In the genomic region with DNA sequence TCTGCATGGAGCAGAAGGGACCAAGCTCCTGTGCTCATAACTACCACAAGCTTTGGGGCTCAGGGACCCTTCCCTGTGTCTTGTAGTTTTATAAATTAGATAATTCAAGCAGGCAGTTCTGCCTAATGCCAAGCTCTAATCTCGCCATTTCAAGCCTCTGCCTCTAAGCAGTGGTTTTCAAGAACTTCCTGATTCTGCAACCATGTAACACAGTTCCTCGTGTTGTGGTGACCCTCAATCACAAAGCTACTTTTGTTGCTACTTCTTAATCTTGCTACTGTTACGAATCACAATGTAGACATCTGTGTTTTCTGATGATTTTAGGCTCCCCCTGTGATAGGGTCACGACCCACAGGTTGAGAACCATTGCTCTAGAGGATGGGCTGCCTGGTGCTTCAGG, we compare ENCODE assay signal across 1 mouse cellular context.
TF ChIP-seq lines count a peak whose summit lies in the region.

No protein-coding gene starts in this region.

TF ChIP-seq in ES-E14, 5 proteins besides CTCF, POLR2A, EP300 and RAD21:
- TF ChIP-seq CHD2 (IDR thresholded peaks at IDR 0.05; ENCODE audit: low read depth, low read length), result peak; percentile 56
- TF ChIP-seq HCFC1 (IDR thresholded peaks at IDR 0.05; ENCODE audit: borderline replicate concordance, insufficient read depth, low read length), result no peak
